ENCODE assay signal across 8 mouse cellular contexts in genomic region chr13:108044222-108044941, GRCm38 (mm10). TPM values are rescaled to one million over a fixed set of nuclear protein-coding genes. Genes with fewer than 3 reads are reported as not detected.
A peak's percentile ranks its signal among the peaks of the same experiment; 100 is the strongest.
DNase-seq lines count a peak whose midpoint lies in the region; ATAC-seq lines count a peak whose summit lies in the region.

Smim15 (plus strand) TSS chr13:108044446.

- ATAC-seq in hindbrain, embryonic 14.5 days (ENCODE audit: low FRiP score) = peak; percentile 97

- no peaks in the 10 kb centered on the region for H3K9me3 ChIP-seq in hindbrain, embryonic 14.5 days (ENCODE audit: control insufficient read depth, low read length)

- DNase-seq in WW6 (ENCODE audit: low read depth, low spot score) = peak; percentile 73
- peak; percentile 82 to 88 for DNase-seq in cerebellum, postnatal 36 days
- peak; percentile 86 for DNase-seq in frontal cortex, postnatal 36 days (ENCODE audit: low spot score in 2 of 2)
- peak; percentile 93 for DNase-seq in hindbrain, embryonic 14.5 days (ENCODE audit: low spot score)
- DNase-seq in layer of hippocampus, postnatal 36 days = peak; percentile 87 to 89
- DNase-seq in lung, postnatal 25 days (ENCODE audit: low spot score) = peak; percentile 90
- peak; percentile 73 for DNase-seq in retina, adult 2 months (ENCODE audit: low read depth, low spot score)
- peak; percentile 86 to 90 for DNase-seq in thymus, postnatal 36 days

- peaks cover 10% of the 10 kb centered on the region for H3K36me3 ChIP-seq in hindbrain, embryonic 14.5 days (replicated peaks; ENCODE audit: control insufficient read depth, insufficient read depth)

- H3K9ac ChIP-seq in hindbrain, embryonic 14.5 days = peak within 1 kb of the TSS; percentile 81

- H3K4me1 ChIP-seq in hindbrain, embryonic 14.5 days (replicated peaks; ENCODE audit: control insufficient read depth, insufficient read depth, low read length) = peaks cover 27% of the 10 kb centered on the region

- H3K27me3 ChIP-seq in hindbrain, embryonic 14.5 days (ENCODE audit: control insufficient read depth, insufficient read depth, low read length) = no peaks in the 10 kb centered on the region

- WGBS in hindbrain, embryonic 14.5 days = under 1% methylated on average over 62 of the region's 71 CpGs

- peak within 1 kb of the TSS; percentile 65 for H3K4me3 ChIP-seq in hindbrain, embryonic 14.5 days (replicated peaks; ENCODE audit: low read length)

- H3K27ac ChIP-seq in hindbrain, embryonic 14.5 days = peak within 1 kb of the TSS; percentile 82

- peak within 1 kb of the TSS; percentile 52 for H3K4me2 ChIP-seq in hindbrain, embryonic 14.5 days (replicated peaks)

RNA-seq across cellular contexts. Expression of gene Smim15, which starts in this region (rescaled TPM):
- 33.6 and 40.2 TPM in 2 replicates for polyA plus RNA-seq in hindbrain, embryonic 14.5 days (2014; fragmentation: Nextera tagmentation; extraction: Ambion mirVana)
- total RNA-seq in layer of hippocampus, postnatal 36 days (2021) = 10 to 100 TPM; 55.7 to 60.6 TPM

Comparison
In these comparisons a context has a peak if more than half of its experiments do, and no peak if none do; other contexts are left out.
1. Peak in every context shown above with its lines: DNase-seq, ATAC-seq, H3K4me3 ChIP-seq and H3K27ac ChIP-seq.